Mouse (Mus musculus) layer of hippocampus, postnatal 36 days (tissue): ENCODE data around the gene Zfp324. TPM values are rescaled to one million over a fixed set of nuclear protein-coding genes. Genes with fewer than 3 reads are reported as not detected.

ENCODE experiments used
- DNase-seq, 2 experiments: peaks; one replicate each; pipeline ENCODE4 v3.0.0; 2022
- total RNA-seq, 2 experiments: library from RNA; stranded (reverse); gene quantifications; 2 replicates each; pipeline ENCODE4 v1.2.3; 2021

Zfp324 gene
- total RNA-seq, 2 experiments from 2014 or later = 11.6 to 13.1 TPM

- DNase-seq = peak in 1 of 2 experiments; percentile 7
Observed at GRCm38 (mm10) chr7:13010005-13010908, 44.6 kb downstream of the Zfp324 start, which contains the start of gene Zbtb45. Gene Zbtb45, minus strand, starts transcription at chr7:13010034.

DNA sequence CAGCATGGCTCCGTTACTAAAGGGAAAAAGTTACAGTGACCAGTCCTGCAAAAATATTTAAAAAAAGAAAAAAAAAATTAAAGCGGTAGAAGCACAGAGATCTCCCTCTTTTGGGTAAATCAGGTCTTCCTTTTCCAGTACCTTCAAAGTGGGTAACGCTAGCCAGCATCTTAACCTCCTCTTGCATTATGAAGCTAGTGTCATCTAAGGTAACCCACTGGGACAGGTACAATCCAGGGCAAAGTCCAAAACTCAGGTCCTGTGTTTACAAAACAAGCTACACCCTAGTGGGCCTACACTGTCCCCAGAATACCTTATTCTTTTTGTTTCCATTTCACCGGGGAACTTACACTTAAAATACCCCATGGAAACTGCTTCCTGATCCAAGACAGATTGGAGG lies 48.0 kb downstream of the Zfp324 start:
- no peak for DNase-seq

DNA sequence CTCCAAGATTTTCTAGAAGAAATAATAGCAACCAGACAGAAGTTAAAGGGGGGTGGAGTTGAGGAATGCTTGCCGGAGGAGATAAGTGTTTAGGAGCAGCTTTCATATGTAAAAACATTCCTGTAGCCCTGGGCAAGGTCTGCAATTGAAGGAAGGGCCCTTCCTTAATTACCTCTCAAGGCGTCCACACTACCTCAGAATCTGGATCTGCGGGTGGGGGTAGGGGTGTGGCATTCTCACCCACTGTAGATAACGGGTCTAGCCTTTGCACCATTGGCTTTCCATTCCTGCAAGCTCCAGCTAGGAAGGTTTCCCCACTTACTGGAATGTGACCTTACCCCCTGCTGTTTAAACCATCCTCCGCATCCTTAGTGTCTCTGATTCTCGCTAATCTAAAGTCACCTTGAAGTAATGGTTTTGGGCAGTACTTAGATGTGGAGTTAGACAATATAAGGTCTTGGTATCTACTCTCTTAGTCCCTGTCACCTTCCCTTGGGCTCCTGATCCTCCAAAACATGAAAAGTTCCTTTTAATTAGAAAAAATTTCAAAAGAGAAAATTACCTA lies 48.7 kb downstream of the Zfp324 start:
- no peak for DNase-seq

- no peak for DNase-seq
Observed at GRCm38 (mm10) chr7:13015217-13015616, 49.6 kb downstream of the Zfp324 start.

- no peak for DNase-seq
Observed at GRCm38 (mm10) chr7:13022773-13023535, 57.3 kb downstream of the Zfp324 start.

Other genes starting within 250 kb of the Zfp324 start
- gene Vmn2r56, start 230.8 kb upstream of the Zfp324 start, total RNA-seq = not detected
- 10 to 100 TPM; 23.2 to 25.2 TPM for gene Zscan18, start 162.2 kb upstream of the Zfp324 start, total RNA-seq
- gene Zfp329, start 147.0 kb upstream of the Zfp324 start, total RNA-seq = 10 to 100 TPM; 22.9 to 27.8 TPM
- gene Zfp110, start 131.1 kb upstream of the Zfp324 start, total RNA-seq = 10 to 100 TPM; 13.6 to 14.7 TPM
- 1 to 10 TPM; 7.7 to 9.0 TPM for gene Zfp128, start 84.7 kb upstream of the Zfp324 start, total RNA-seq
- gene Zscan22, start 68.0 kb upstream of the Zfp324 start, total RNA-seq = 10 to 100 TPM; 17.0 to 20.7 TPM
- gene Rps5, start 43.5 kb upstream of the Zfp324 start, total RNA-seq = 100 to 1,000 TPM; 399 to 414 TPM
- under 1 TPM; 0.85 to 0.88 TPM for gene Rnf225, start 38.4 kb upstream of the Zfp324 start, total RNA-seq
- gene Zfp446, start 12.0 kb downstream of the Zfp324 start, total RNA-seq = 1 to 10 TPM; 8.6 to 9.3 TPM
- under 1 TPM in 1 of 2 experiments, not detected in 1; 0.20 TPM for gene Slc27a5, start 32.4 kb downstream of the Zfp324 start, total RNA-seq
- gene Trim28, start 33.3 kb downstream of the Zfp324 start, total RNA-seq = 100 to 1,000 TPM; 235 to 241 TPM
- gene Zbtb45, start 44.2 kb downstream of the Zfp324 start, total RNA-seq = 10 to 100 TPM; 33.6 to 37.8 TPM
- gene Chmp2a, start 69.0 kb downstream of the Zfp324 start, total RNA-seq = 100 to 1,000 TPM; 137 to 146 TPM
- gene Ube2m, start 72.4 kb downstream of the Zfp324 start, total RNA-seq = 100 to 1,000 TPM; 193 TPM
- 10 to 100 TPM; 14.3 to 17.6 TPM for gene Mzf1, start 88.9 kb downstream of the Zfp324 start, total RNA-seq
- not detected for gene Vmn1r85, start 129.3 kb downstream of the Zfp324 start, total RNA-seq
- gene Vmn1r86, start 154.1 kb downstream of the Zfp324 start, total RNA-seq = not detected
- gene Vmn1r87, start 174.3 kb downstream of the Zfp324 start, total RNA-seq = not detected
- gene Vmn1r88, start 193.7 kb downstream of the Zfp324 start, total RNA-seq = under 1 TPM; 0.13 to 0.17 TPM
- gene Vmn1r89, start 247.2 kb downstream of the Zfp324 start, total RNA-seq = not detected